Mouse (Mus musculus) spleen, postnatal 4 days (tissue): ENCODE data around the gene Steap3.

Source experiments
- DNase-seq, 2 experiments: peaks; one replicate each; pipeline ENCODE4 v3.0.0; 2022; ENCODE audit warnings: low spot score in 2 of 2

The Steap3 gene

GRCm38 (mm10) chr1:120250586-120250985 is 21.9 kb downstream of the Steap3 start:
- DNase-seq: no peak

GRCm38 (mm10) chr1:120249842-120250241 is 22.7 kb downstream of the Steap3 start:
- no peak for DNase-seq

GRCm38 (mm10) chr1:120248156-120248555 is 24.3 kb downstream of the Steap3 start:
- DNase-seq: no peak

- no peak for DNase-seq
Observed at GRCm38 (mm10) chr1:120247351-120247750, 25.2 kb downstream of the Steap3 start.

GRCm38 (mm10) chr1:120246946-120247345 is 25.6 kb downstream of the Steap3 start:
- no peak for DNase-seq

GRCm38 (mm10) chr1:120245661-120246131 is 26.8 kb downstream of the Steap3 start:
- DNase-seq: no peak

GRCm38 (mm10) chr1:120244646-120245045 is 27.9 kb downstream of the Steap3 start:
- no peak for DNase-seq

GRCm38 (mm10) chr1:120243987-120244386 is 28.5 kb downstream of the Steap3 start:
- DNase-seq: no peak

GRCm38 (mm10) chr1:120237068-120237467 is 35.4 kb downstream of the Steap3 start:
- DNase-seq: no peak

- DNase-seq: no peak
Observed at GRCm38 (mm10) chr1:120236424-120236823, 36.1 kb downstream of the Steap3 start.

- DNase-seq: no peak
Observed at GRCm38 (mm10) chr1:120235631-120236215, 36.8 kb downstream of the Steap3 start.

- no peak for DNase-seq
Observed at GRCm38 (mm10) chr1:120232170-120232569, 40.3 kb downstream of the Steap3 start.

- DNase-seq: peak in 1 of 2 experiments; percentile 44
Observed at GRCm38 (mm10) chr1:120231334-120231733, 41.2 kb downstream of the Steap3 start.

GRCm38 (mm10) chr1:120229723-120230471 is 42.6 kb downstream of the Steap3 start:
- no peak for DNase-seq

GRCm38 (mm10) chr1:120223613-120224012 is 48.9 kb downstream of the Steap3 start:
- no peak for DNase-seq

GRCm38 (mm10) chr1:120221285-120221684 is 51.2 kb downstream of the Steap3 start:
- no peak for DNase-seq

GRCm38 (mm10) chr1:120220841-120221240 is 51.7 kb downstream of the Steap3 start:
- DNase-seq: no peak

GRCm38 (mm10) chr1:120208502-120209230 is 63.8 kb downstream of the Steap3 start:
- no peak for DNase-seq

- no peak for DNase-seq
Observed at GRCm38 (mm10) chr1:120207568-120207967, 64.9 kb downstream of the Steap3 start.

GRCm38 (mm10) chr1:120204834-120205233 is 67.7 kb downstream of the Steap3 start:
- no peak for DNase-seq

GRCm38 (mm10) chr1:120203836-120204235 is 68.7 kb downstream of the Steap3 start:
- no peak for DNase-seq

GRCm38 (mm10) chr1:120202542-120202941 is 70.0 kb downstream of the Steap3 start:
- DNase-seq: no peak

- DNase-seq: no peak
Observed at GRCm38 (mm10) chr1:120198942-120199341, 73.6 kb downstream of the Steap3 start.
